Mouse (Mus musculus) sigmoid colon, adult 10 weeks (tissue): Measurements from ENCODE around the gene Bicd1. TPM values are rescaled to one million over a fixed set of nuclear protein-coding genes. Genes with fewer than 3 reads are reported as not detected.

Source experiments
- polyA plus RNA-seq: library from polyadenylated mRNA; stranded (reverse); fragments of 350-450 nt; fragmentation: Illumina TruSeq; extraction: RNeasy Lipid Tissue Mini Kit (QIAGEN cat#74804); gene quantifications from one replicate; pipeline ENCODE4 v1.2.3, GENCODE M21; 2014; ENCODE audit warnings: low read depth, low replicate concordance

The Bicd1 gene
- polyA plus RNA-seq = 12.2 TPM

GRCm38 (mm10) chr6:149408833-149409332 is at the start of gene Bicd1:
Bicd1 (plus strand) TSS chr6:149408886.

Other genes starting within 250 kb of the Bicd1 start
- gene Amn1, start 220.2 kb upstream of the Bicd1 start, polyA plus RNA-seq = 57.4 TPM
- gene Resf1, start 99.5 kb upstream of the Bicd1 start, polyA plus RNA-seq = 105 TPM